Mouse (Mus musculus): ENCODE measurements around the gene Asah2.
"Not testable (repeated sequence)": the region's sequence is repeated elsewhere in the genome, so short reads cannot be mapped to it uniquely, and the experiment has no call there.

The Asah2 gene

DNA sequence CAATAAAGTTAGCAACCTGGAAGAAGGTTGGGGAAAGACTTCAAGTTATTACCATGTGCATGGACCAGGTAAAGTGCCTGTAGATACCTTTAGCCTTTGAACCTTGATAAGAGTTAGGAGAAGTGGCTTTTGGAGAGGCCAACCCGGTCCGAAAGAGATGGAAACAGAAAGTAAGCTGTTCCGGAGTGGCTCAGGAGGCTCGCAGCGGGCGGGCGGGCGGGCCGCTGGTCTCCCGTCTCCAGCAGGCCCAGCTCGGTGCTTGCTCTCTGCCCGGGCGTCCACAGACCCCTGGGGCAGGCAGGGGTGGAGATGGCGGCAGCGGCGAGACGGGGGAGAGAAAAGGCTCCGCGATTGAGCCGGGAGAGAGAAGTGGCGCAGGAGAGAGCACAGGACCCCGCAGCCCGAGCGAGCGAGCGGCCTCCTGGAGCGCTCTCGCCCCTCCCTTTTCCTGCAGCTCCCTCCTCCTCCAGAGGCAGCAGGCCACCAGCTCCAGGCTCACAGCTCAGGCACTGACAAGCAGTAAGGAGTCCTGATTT is at the start of gene Asah2:
Asah2 (minus strand) TSS at position 441 of the 536 bp plus-strand sequence.
- in situ Hi-C loops (cut with MseI, MboI): no loop called here

- in situ Hi-C loops (cut with MseI, MboI): no loop called here
Observed at GRCm38 (mm10) chr19:32157045-32157444, 49.0 kb upstream of the Asah2 start.

GRCm38 (mm10) chr19:32152529-32152928 is 44.5 kb upstream of the Asah2 start:
- in situ Hi-C loops (cut with MseI, MboI): no loop called here

GRCm38 (mm10) chr19:32148710-32149109 is 40.7 kb upstream of the Asah2 start:
- in situ Hi-C loops (cut with MseI, MboI): no loop called here

- in situ Hi-C loops (cut with MseI, MboI): no loop called here
Observed at GRCm38 (mm10) chr19:32142383-32142782, 34.4 kb upstream of the Asah2 start.

DNA sequence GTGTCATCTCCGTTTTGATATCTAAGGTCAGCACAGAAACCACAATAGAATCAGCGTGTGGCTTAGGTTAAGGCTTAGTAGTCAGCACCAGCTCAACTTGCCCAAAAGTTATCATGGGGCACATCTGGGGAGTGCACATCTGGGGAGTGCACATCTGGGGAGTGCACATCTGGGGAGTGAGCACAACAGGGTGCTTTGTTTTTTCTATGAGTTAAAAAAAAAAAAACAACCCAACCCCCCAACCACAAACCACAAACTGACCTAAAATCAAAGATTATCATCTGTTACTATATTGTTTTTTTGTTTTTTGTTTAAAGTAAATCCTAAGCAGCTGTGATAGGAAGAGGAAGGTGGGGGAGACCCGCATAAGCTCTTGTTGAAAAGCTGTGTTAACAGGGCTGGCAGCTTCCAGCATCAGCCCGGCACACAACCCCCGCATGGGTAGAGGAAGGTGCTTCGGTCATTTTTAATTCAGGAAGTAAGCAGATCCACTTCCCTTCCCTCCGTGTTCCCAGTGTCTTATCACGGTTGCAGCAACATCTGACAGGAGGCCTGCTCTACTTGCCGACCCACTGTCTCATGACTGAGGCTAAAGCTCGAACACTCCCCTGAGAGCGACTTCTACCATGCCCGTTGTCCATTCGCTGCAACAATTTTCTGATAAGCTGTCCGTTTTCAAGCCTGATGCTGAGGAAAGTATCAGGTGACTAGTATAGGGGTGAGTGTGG is 30.5 kb upstream of the Asah2 start:
- in situ Hi-C loops (cut with MseI, MboI): no loop called here

GRCm38 (mm10) chr19:32137904-32138303 is 29.9 kb upstream of the Asah2 start:
- in situ Hi-C loops (cut with MseI, MboI): no loop called here

- in situ Hi-C loops (cut with MseI, MboI): no loop called here
Observed at GRCm38 (mm10) chr19:32136888-32137625, 29.0 kb upstream of the Asah2 start.

DNA sequence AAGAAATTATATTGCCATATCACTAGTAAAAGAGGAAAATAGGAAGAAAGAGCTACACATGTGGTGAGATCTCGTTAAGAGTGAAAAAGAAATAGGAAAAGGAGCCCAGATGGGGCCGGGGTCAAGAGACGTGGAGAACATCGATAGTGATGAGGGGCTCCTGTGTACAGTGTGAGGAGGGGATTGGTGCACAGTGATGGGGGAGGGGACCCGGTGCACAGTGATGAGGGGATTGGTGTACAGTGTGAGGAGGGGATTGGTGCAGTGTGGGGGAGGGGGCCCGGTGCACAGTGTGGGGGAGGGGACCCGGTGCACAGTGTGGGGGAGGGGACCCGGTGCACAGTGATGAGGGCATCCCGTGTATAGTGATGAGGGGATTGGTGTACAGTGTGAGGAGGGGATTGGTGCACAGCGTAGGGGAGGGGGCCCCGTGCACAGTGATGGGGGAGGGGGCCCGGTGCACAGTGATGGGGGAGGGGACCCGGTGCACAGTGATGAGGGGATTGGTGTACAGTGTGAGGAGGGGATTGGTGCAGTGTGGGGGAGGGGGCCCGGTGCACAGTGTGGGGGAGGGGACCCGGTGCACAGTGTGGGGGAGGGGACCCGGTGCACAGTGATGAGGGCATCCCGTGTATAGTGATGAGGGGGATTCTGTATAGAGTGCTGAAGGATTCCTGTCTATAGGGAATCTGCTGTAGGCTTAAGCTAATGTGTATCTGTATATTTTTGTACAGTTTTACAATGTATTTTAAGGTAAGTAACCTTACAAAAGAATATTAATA is 23.9 kb upstream of the Asah2 start:
- in situ Hi-C loops (cut with MseI, MboI): not testable (repeated sequence)

GRCm38 (mm10) chr19:32129281-32129680 is 21.3 kb upstream of the Asah2 start:
- in situ Hi-C loops (cut with MseI, MboI): no loop called here

- in situ Hi-C loops (cut with MseI, MboI): no loop called here
Observed at GRCm38 (mm10) chr19:32127180-32127850, 19.3 kb upstream of the Asah2 start.

GRCm38 (mm10) chr19:32124155-32124554 is 16.1 kb upstream of the Asah2 start:
- in situ Hi-C loops (cut with MseI, MboI): no loop called here

GRCm38 (mm10) chr19:32123196-32123595 is 15.2 kb upstream of the Asah2 start:
- in situ Hi-C loops (cut with MseI, MboI): no loop called here

GRCm38 (mm10) chr19:32120798-32121197 is 12.8 kb upstream of the Asah2 start:
- in situ Hi-C loops (cut with MseI, MboI): no loop called here

DNA sequence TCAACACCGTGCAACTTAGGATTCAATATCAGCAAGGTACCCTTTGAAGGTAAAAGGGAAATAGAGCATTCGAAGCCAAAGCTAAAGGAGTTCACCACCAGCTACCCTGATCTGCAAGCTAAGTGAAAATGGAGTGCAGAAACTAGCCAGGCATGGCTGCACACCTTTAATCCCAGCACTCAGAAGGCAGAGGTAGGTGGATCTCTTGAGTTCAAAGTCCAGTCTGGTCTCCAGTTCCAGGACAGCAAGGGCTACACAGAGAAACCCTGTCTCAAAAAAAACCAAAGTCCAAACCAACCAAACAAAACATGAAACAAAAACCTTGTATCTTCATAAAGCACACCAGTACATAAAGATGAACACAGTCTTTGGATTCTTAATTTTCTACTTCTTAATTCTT is 11.7 kb upstream of the Asah2 start:
- in situ Hi-C loops (cut with MseI, MboI): no loop called here

DNA sequence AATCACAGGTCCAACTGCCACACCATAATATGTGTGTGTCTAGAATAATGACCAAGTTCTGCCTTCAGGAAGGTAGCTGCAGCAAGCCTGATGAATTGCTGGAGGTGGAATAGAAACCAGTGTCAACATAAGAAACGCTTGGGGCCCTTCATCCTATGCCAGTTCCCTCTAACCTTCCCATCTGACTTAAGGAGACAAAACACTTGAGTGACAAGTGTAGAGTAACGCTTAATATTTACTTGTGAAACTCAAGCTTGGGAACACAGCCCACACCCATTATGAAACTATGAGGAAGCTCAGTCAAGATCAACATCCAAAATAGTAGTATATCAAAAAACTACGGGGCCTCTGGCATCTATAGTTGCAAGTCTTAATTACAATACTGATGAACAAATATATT is 10.5 kb upstream of the Asah2 start:
- in situ Hi-C loops (cut with MseI, MboI): no loop called here

- in situ Hi-C loops (cut with MseI, MboI): no loop called here
Observed at GRCm38 (mm10) chr19:32117484-32118018, 9.5 kb upstream of the Asah2 start.

DNA sequence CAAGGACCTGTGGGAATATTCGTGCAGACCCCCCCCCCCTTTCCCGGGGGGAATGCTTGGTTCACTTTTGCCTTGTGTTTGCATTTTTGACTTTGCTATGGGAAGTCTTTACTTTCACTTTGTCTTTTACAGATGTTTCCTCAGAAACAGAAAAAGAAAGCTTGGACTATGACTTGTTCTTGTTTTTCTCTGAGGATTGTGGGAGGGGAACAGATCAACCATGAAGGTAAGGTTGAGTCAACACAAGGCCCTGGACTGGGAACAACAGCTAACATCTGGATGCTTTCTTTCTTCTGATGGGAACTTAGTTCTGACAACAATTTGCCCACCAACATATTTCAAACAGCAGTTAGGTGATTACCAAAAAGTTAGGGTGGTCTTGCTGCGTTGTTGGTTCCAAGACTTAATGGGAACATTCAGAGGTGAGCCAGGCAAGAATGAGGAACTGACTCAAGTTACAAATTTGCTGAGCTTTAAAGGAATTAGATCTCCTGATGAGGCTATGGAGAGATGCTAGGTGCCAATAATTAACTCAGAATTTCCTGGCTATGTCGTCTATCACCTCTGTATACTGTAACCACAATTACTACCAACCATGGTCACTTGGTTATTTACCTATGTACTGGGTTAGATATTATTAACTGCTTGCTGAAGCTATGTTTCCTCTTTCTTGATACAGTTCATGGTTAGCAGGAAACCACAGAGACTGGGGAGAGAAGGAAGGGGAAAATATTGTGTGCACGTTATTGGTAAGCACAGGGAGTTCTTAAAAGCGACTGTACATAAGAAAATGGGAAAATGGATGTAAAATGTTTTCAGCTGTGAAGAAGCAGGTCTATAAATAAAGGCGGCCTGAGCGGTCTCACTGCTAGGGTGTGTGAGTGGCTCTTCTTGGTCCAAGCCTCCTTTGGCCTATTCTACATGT is 4.1 kb upstream of the Asah2 start:
- in situ Hi-C loops (cut with MseI, MboI): no loop called here

- in situ Hi-C loops (cut with MseI, MboI): no loop called here
Observed at GRCm38 (mm10) chr19:32106750-32107149, 1.3 kb downstream of the Asah2 start.

DNA sequence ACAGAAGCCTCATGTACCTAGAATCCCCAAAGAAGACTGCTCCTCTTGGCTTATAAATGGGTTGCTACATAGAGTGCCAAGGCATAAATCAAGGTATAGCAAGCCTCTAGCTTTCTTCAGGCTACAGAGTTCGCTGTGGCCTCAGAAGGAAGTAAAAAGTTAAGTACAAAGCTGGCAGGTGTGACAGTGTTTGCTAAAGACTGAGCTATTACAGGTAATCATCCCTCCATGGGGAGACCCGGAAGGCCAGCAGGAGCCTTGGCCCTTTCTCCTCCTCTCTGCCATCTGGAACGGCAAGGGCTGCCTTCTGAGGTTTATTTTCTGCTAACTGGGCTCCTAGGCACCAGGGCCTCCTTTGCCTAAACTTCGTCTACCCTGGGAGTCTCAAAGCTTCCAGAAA is 3.8 kb downstream of the Asah2 start:
- in situ Hi-C loops (cut with MseI, MboI): no loop called here
